Comparison of ENCODE assay signal across 8 mouse cellular contexts in genomic region chr2:37780270-37780929, GRCm38 (mm10). TPM values are rescaled to one million over a fixed set of nuclear protein-coding genes. Genes with fewer than 3 reads are reported as not detected.
DNase-seq lines count a peak whose midpoint lies in the region; ATAC-seq and TF ChIP-seq lines count a peak whose summit lies in the region.

No protein-coding gene starts in this region.

- 0 out of 2 replicates have a peak, but pooled peaks have one; percentile 11 for TF ChIP-seq CTCF in layer of hippocampus, adult 2 months (conservative IDR thresholded peaks at IDR 0.05)
- peak; percentile 5; the same call in 1 of the 2 replicates for TF ChIP-seq CTCF in hindbrain, postnatal 0 days (IDR thresholded peaks at IDR 0.05; ENCODE audit: low read depth)
- TF ChIP-seq CTCF in liver, embryonic 14.5 days (IDR thresholded peaks at IDR 0.05; ENCODE audit: low read depth), result no peak

- H3K9ac ChIP-seq in forebrain, embryonic 11.5 days (ENCODE audit: low read length), result peak overlapping the region; percentile 47
- H3K9ac ChIP-seq in hindbrain, postnatal 0 days (replicated peaks; ENCODE audit: low read length), result no peak overlapping the region
- no peak overlapping the region for H3K9ac ChIP-seq in liver, embryonic 14.5 days (replicated peaks)
- H3K9ac ChIP-seq in neural tube, embryonic 13.5 days, result peak overlapping the region; percentile 41

- no peaks in the 10 kb centered on the region for H3K36me3 ChIP-seq in forebrain, embryonic 11.5 days (ENCODE audit: control insufficient read depth, insufficient read depth, low read length)
- no peaks in the 10 kb centered on the region for H3K36me3 ChIP-seq in hindbrain, postnatal 0 days (ENCODE audit: insufficient read depth, low read length)
- no peaks in the 10 kb centered on the region for H3K36me3 ChIP-seq in liver, embryonic 14.5 days (replicated peaks; ENCODE audit: control insufficient read depth, insufficient read depth, low read depth)
- no peaks in the 10 kb centered on the region for H3K36me3 ChIP-seq in neural tube, embryonic 13.5 days

- H3K27ac ChIP-seq in layer of hippocampus, adult 2 months, result peak overlapping the region; percentile 43; the same call in 1 of the 2 replicates
- peak overlapping the region; percentile 78 for H3K27ac ChIP-seq in forebrain, embryonic 11.5 days (ENCODE audit: low read depth, low read length)
- 0 out of 2 replicates have a peak overlapping the region, but pooled peaks have one; percentile 11 for H3K27ac ChIP-seq in hindbrain, postnatal 0 days
- H3K27ac ChIP-seq in liver, embryonic 14.5 days, result no peak overlapping the region
- H3K27ac ChIP-seq in neural tube, embryonic 13.5 days (replicated peaks), result peak overlapping the region; percentile 43

- no peak for TF ChIP-seq EP300 in liver, embryonic 14.5 days (IDR thresholded peaks at IDR 0.05; ENCODE audit: low read depth)

- no peaks in the 10 kb centered on the region for H3K9me3 ChIP-seq in forebrain, embryonic 11.5 days (ENCODE audit: control insufficient read depth, low read length)
- H3K9me3 ChIP-seq in hindbrain, postnatal 0 days (ENCODE audit: low read length), result no peaks in the 10 kb centered on the region
- H3K9me3 ChIP-seq in liver, embryonic 14.5 days (ENCODE audit: control insufficient read depth, low read length), result no peaks in the 10 kb centered on the region
- no peaks in the 10 kb centered on the region for H3K9me3 ChIP-seq in neural tube, embryonic 13.5 days

- WGBS in forebrain, embryonic 11.5 days, result under 1% methylated on average over 14 of the region's 14 CpGs
- WGBS in hindbrain, postnatal 0 days, result 4% methylated on average over 14 of the region's 14 CpGs
- under 1% methylated on average over 14 of the region's 14 CpGs for WGBS in liver, embryonic 14.5 days (ENCODE audit: insufficient replicate concordance)
- 2% methylated on average over 14 of the region's 14 CpGs for WGBS in neural tube, embryonic 13.5 days

- peak overlapping the region; percentile 57 for H3K4me2 ChIP-seq in forebrain, embryonic 11.5 days (ENCODE audit: low read depth, low read length, severe bottlenecking)
- peak overlapping the region; percentile 47 for H3K4me2 ChIP-seq in hindbrain, postnatal 0 days (ENCODE audit: low read depth, low read length)
- H3K4me2 ChIP-seq in liver, embryonic 14.5 days (ENCODE audit: low read depth), result peak overlapping the region; percentile 49
- H3K4me2 ChIP-seq in neural tube, embryonic 13.5 days, result peak overlapping the region; percentile 50

- peaks cover 54% of the 10 kb centered on the region for H3K4me1 ChIP-seq in forebrain, embryonic 11.5 days (replicated peaks; ENCODE audit: control insufficient read depth, insufficient read depth, low read length)
- peaks cover 19% of the 10 kb centered on the region for H3K4me1 ChIP-seq in hindbrain, postnatal 0 days (ENCODE audit: insufficient read depth, low read length)
- H3K4me1 ChIP-seq in liver, embryonic 14.5 days (replicated peaks; ENCODE audit: control insufficient read depth in 2 of 2, insufficient read depth in 2 of 2, low read length in 1 of 2), result peaks cover 10 to 24% of the 10 kb centered on the region in 2 experiments
- peaks cover 59% of the 10 kb centered on the region for H3K4me1 ChIP-seq in neural tube, embryonic 13.5 days (replicated peaks)

- DNase-seq in layer of hippocampus, adult 2 months (ENCODE audit: low spot score in 2 of 2), result no peak
- DNase-seq in layer of hippocampus, postnatal 10 days (ENCODE audit: low spot score in 2 of 2), result no peak
- DNase-seq in forebrain, embryonic 11.5 days (ENCODE audit: low spot score), result peak; percentile 88
- peak; percentile 57 for DNase-seq in hindbrain, postnatal 0 days (ENCODE audit: low spot score)
- DNase-seq in liver, embryonic 14.5 days (ENCODE audit: low read depth in 3 of 3, low spot score in 3 of 3), result peak; percentile 77 to 84 (median 80)
- no peak for DNase-seq in thymus, postnatal 4 days
- no peak for DNase-seq in layer of hippocampus, adult 11-12 months (ENCODE audit: low spot score)

- peak overlapping the region; percentile 47 for H3K4me3 ChIP-seq in layer of hippocampus, adult 2 months
- peak overlapping the region; percentile 22 for H3K4me3 ChIP-seq in forebrain, embryonic 11.5 days (ENCODE audit: low read depth, low read length)
- H3K4me3 ChIP-seq in hindbrain, postnatal 0 days (ENCODE audit: low read length), result 0 out of 2 replicates have a peak overlapping the region, but pooled peaks have one; percentile 14
- 0 out of 4 replicates have a peak overlapping the region, but pooled peaks have one; percentile 14 to 31 for H3K4me3 ChIP-seq in liver, embryonic 14.5 days (ENCODE audit: insufficient read depth in 1 of 2, low read depth in 2 of 2, low read length in 2 of 2)
- H3K4me3 ChIP-seq in neural tube, embryonic 13.5 days, result peak overlapping the region; percentile 24

- ATAC-seq in forebrain, embryonic 11.5 days (replicated peaks; ENCODE audit: low FRiP score), result peak; percentile 35
- ATAC-seq in hindbrain, postnatal 0 days, result peak; percentile 35; the same call in 1 of the 2 replicates
- ATAC-seq in liver, embryonic 14.5 days (ENCODE audit: insufficient read depth), result peak; percentile 97
- ATAC-seq in neural tube, embryonic 13.5 days (ENCODE audit: low read depth), result peak; percentile 13; the same call in 1 of the 2 replicates

- H3K27me3 ChIP-seq in forebrain, embryonic 11.5 days (ENCODE audit: control insufficient read depth, insufficient read depth, low read length), result no peaks in the 10 kb centered on the region
- no peaks in the 10 kb centered on the region for H3K27me3 ChIP-seq in hindbrain, postnatal 0 days (ENCODE audit: insufficient read depth, low read length)
- peaks cover 5% of the 10 kb centered on the region; the same call in 1 of the 2 replicates for H3K27me3 ChIP-seq in liver, embryonic 14.5 days (ENCODE audit: control insufficient read depth, insufficient read depth, low read length)
- H3K27me3 ChIP-seq in neural tube, embryonic 13.5 days, result peaks cover 13% of the 10 kb centered on the region; the same call in 1 of the 2 replicates

RNA-seq across cellular contexts. Expression of gene Crb2, which starts 4.4 kb away (rescaled TPM):
- 1 to 10 TPM; 3.7 to 3.9 TPM for total RNA-seq in layer of hippocampus, adult 2 months (2021)
- total RNA-seq in layer of hippocampus, postnatal 10 days (2021), result 1 to 10 TPM; 6.8 to 7.7 TPM
- polyA plus RNA-seq in forebrain, embryonic 11.5 days (2014; fragmentation: Nextera tagmentation; extraction: Ambion mirVana), result 29.6 and 32.7 TPM in 2 replicates
- 10.9 and 20.1 TPM in 2 replicates for total RNA-seq in hindbrain, postnatal 0 days (2014; rRNA removed)
- polyA plus RNA-seq in hindbrain, postnatal 0 days (2015; fragmentation: Nextera tagmentation; extraction: Ambion mirVana), result 2.4 and 3.4 TPM in 2 replicates
- polyA plus RNA-seq in liver, embryonic 14.5 days (2012; rRNA removed), result 0.17 and 0.19 TPM in 2 replicates
- 0.10 and 0.14 TPM in 2 replicates for polyA plus RNA-seq in liver, embryonic 14.5 days (2014; fragmentation: Nextera tagmentation; extraction: Ambion mirVana)
- polyA plus RNA-seq in neural tube, embryonic 13.5 days (2015; fragmentation: Nextera tagmentation; extraction: Ambion mirVana), result 4.6 and 4.8 TPM in 2 replicates

Comparison
In these comparisons a context has a peak if more than half of its experiments do, and no peak if none do; other contexts are left out.
1. DNase-seq: peak in forebrain, embryonic 11.5 days (single experiment), hindbrain, postnatal 0 days (single experiment) and liver, embryonic 14.5 days (3 of 3); none in layer of hippocampus, adult 2 months (0 of 2), layer of hippocampus, postnatal 10 days (0 of 2), thymus, postnatal 4 days (single experiment) and layer of hippocampus, adult 11-12 months (single experiment).
2. ATAC-seq: peak in every context shown above with its lines; median percentile 97 in liver, embryonic 14.5 days; 35 in forebrain, embryonic 11.5 days; 35 in hindbrain, postnatal 0 days; 13 in neural tube, embryonic 13.5 days.
3. H3K9ac ChIP-seq: peak in forebrain, embryonic 11.5 days (single experiment) and neural tube, embryonic 13.5 days (single experiment); none in hindbrain, postnatal 0 days (single experiment) and liver, embryonic 14.5 days (single experiment).
4. Peak in every context shown above with its lines, with median percentiles within 50 percentile points of each other: H3K4me3 ChIP-seq and H3K4me2 ChIP-seq.